Mouse (Mus musculus) liver, postnatal 0 days (tissue): Measurements from ENCODE around the gene Cldnd1. TPM values are rescaled to one million over a fixed set of nuclear protein-coding genes. Genes with fewer than 3 reads are reported as not detected.
A peak's percentile ranks its signal among the peaks of the same experiment; 100 is the strongest.

Experiments
- ATAC-seq: fragments of 200-750 bp; cut with Nextera tagmentation; 2 replicates; pipeline ENCODE4 v1.8.0; 2017; ENCODE audit warnings: mild to moderate bottlenecking, moderate library complexity
- DNase-seq: peaks from one replicate; pipeline ENCODE4 v3.0.0-alpha.2; 2016
- H3K27ac ChIP-seq: fragments of 300-500 bp; sonication (generic); 2 replicates; pipeline ENCODE4 v1.5.1; 2014; ENCODE audit warnings: antibody characterized with exemption, moderate library complexity, mild to moderate bottlenecking, low read depth
- H3K27me3 ChIP-seq: fragments of 300-500 bp; sonication (generic); 2 replicates; pipeline ENCODE4 v1.6.1; 2014; ENCODE audit warnings: low read length, control low read depth, mixed read lengths; ENCODE audit not compliant: insufficient read depth
- H3K36me3 ChIP-seq: fragments of 300-500 bp; sonication (generic); replicated peaks from 2 replicates; pipeline ENCODE4 v1.6.1; 2014; ENCODE audit warnings: mild to moderate bottlenecking, control low read depth, low read length, moderate library complexity, mixed read lengths; ENCODE audit not compliant: insufficient read depth
- H3K4me1 ChIP-seq: fragments of 300-500 bp; sonication (generic); 2 replicates; pipeline ENCODE4 v1.6.1; 2014; ENCODE audit warnings: antibody characterized with exemption, mild to moderate bottlenecking, control low read depth; ENCODE audit not compliant: insufficient read depth
- H3K4me2 ChIP-seq: fragments of 300-500 bp; sonication (generic); 2 replicates; pipeline ENCODE4 v1.6.1; 2014; ENCODE audit warnings: low read depth, mild to moderate bottlenecking, low read length, moderate library complexity, mixed read lengths
- H3K4me3 ChIP-seq: fragments of 300-500 bp; sonication (generic); 2 replicates; pipeline ENCODE4 v1.5.1; 2014; ENCODE audit warnings: low read depth, low read length
- H3K9ac ChIP-seq: fragments of 300-500 bp; sonication (generic); replicated peaks from 2 replicates; pipeline ENCODE4 v1.6.1; 2014; ENCODE audit warnings: mild to moderate bottlenecking, moderate library complexity
- H3K9me3 ChIP-seq: fragments of 300-500 bp; sonication (generic); 2 replicates; pipeline ENCODE4 v1.6.1; 2016; ENCODE audit warnings: mild to moderate bottlenecking, control low read depth, low read length, mixed read lengths
- CTCF ChIP-seq: sonication (generic); IDR thresholded peaks from 2 replicates; pipeline ENCODE4 v1.5.1; 2016; ENCODE audit warnings: antibody characterized with exemption, low read depth
- EP300 ChIP-seq: IDR thresholded peaks from 2 replicates; pipeline ENCODE4 v1.6.1; 2016; ENCODE audit warnings: antibody characterized with exemption, low read depth, mild to moderate bottlenecking
- WGBS: fragments of 180-500 bp; shearing (Covaris S2); extraction: QIAGEN DNeasy Blood & Tissue Kit; methylation state at CpG from one replicate; pipeline ENCODE4 v1.1.7; 2014; ENCODE audit not compliant: insufficient replicate concordance; 5-methylcytosine and 5-hydroxymethylcytosine counted together
- microRNA-seq: library from miRNA; unstranded; fragments of <30 nt; microRNA quantifications from one replicate; pipeline ENCODE4, GENCODE M21; 2016
- polyA plus RNA-seq: library from polyadenylated mRNA; unstranded; fragments of >200 nt; fragmentation: Nextera tagmentation; extraction: Ambion mirVana; gene quantifications from 2 replicates; pipeline ENCODE4 v1.2.1, GENCODE M21; 2015

Gene Cldnd1
- polyA plus RNA-seq, 1 experiment from 2014 or later: 28.4 TPM

DNA sequence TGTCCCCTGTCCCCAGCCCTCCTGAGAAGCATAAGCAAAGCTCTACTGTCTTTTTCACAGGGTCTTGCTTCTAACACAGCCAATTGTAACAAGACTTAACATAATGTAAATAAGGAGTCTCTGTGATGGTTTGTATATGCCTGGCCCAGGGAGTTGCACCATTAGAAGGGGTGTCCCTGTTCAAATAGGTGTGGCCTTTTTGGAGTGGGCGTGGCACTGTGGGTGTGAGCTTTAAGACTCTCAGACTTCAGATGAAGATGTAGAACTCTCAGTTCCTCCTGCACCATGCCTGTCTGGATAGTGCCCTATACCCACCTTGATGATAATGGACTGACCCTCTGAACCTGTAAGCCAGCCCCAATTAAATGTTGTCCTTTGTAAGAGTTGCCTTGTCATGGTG lies 11.1 kb downstream of the Cldnd1 start:
- ATAC-seq (no peak), DNase-seq (no peak)
- no peaks in the 10 kb centered on the region for H3K4me1 ChIP-seq
- no peak overlapping the region for H3K27ac ChIP-seq
- no peak for TF ChIP-seq CTCF
- 86% methylated on average over 1 of the region's 1 CpGs for WGBS
- H3K9me3 ChIP-seq: no peaks in the 10 kb centered on the region
- no peak overlapping the region for H3K4me2 ChIP-seq
- H3K4me3 ChIP-seq: no peak overlapping the region
- H3K36me3 ChIP-seq: 0 out of 2 replicates have a peak, but pooled peaks cover 3% of the 10 kb centered on the region
- H3K9ac ChIP-seq: no peak overlapping the region
- H3K27me3 ChIP-seq: no peaks in the 10 kb centered on the region

DNA sequence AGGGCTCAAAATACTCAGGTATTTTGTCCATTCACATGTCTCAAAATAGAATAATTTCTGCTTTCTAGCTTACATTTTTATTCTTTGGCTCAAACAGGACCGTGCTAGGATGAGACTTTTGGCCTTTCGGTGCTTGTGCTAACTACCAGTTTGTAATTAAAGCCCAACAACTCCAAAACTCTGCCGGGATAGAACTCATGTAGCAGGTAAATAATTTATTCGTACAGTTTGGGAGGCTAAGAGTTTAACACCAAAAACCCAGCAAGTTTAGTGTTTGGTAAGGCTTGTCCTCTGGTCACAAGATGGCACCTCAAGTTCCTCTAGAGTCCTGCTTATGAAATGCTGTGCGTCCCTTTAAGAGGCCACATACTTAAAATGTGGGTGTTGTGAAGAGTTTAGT lies 13.0 kb downstream of the Cldnd1 start:
- Histone ChIP-seq H3K9me3 (no peaks in the 10 kb centered on the region), H3K9ac (no peak overlapping the region), H3K4me1 (no peaks in the 10 kb centered on the region), H3K4me3 (no peak overlapping the region), H3K27me3 (no peaks in the 10 kb centered on the region), H3K4me2 (no peak overlapping the region), H3K27ac (no peak overlapping the region), H3K36me3 (no peaks in the 10 kb centered on the region)
- ATAC-seq (no peak), DNase-seq (no peak)
- TF ChIP-seq CTCF: no peak
- TF ChIP-seq EP300: no peak
- 82% methylated on average over 5 of the region's 5 CpGs for WGBS

DNA sequence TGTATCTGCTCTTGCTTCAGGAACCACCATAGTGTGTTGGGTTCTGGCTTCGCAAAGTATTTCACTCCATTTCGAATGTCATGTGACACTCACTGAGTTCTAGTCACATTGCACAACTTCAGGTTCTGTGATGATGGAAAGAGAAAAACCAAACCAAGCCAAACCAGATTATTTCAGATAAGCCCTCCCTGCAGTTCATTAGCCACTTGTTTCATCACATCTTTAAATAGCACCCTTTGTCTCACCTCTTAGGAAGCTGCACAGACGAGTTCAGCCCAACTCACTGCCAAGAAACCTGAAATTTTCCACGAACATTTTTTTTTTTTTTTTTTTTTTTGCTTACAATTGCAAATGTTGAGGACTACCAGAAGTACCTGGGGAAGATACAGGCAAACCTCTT lies 19.0 kb downstream of the Cldnd1 start:
- Histone ChIP-seq H3K4me2 (no peak overlapping the region), H3K27ac (no peak overlapping the region), H3K27me3 (no peaks in the 10 kb centered on the region), H3K4me3 (no peak overlapping the region), H3K4me1 (no peaks in the 10 kb centered on the region), H3K36me3 (no peaks in the 10 kb centered on the region), H3K9ac (no peak overlapping the region), H3K9me3 (no peaks in the 10 kb centered on the region)
- no peak for ATAC-seq
- WGBS: 69% methylated on average over 4 of the region's 4 CpGs
- no peak for TF ChIP-seq EP300
- no peak for TF ChIP-seq CTCF
- DNase-seq: no peak

DNA sequence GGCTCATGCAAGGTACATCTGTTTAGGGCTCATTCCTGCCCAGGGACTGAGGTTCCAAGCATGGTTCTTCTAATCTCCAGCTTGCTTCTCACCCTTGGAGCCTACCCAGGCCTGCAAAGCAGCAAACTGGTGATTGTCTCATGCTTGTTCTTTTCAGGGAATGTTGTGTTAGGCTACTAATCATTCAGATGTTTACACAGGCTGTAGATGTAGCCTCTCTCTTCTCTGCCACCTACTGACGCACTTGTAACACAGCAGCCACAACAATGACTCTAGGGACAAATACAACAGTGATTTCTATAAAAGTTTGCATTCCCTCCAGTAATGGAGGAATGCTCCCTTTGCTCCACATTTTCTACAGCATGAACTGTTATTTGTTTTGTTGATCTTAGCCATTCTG lies 23.6 kb downstream of the Cldnd1 start:
- H3K9me3 ChIP-seq: no peaks in the 10 kb centered on the region
- H3K36me3 ChIP-seq: no peaks in the 10 kb centered on the region
- DNase-seq: no peak
- 26% methylated on average over 1 of the region's 1 CpGs for WGBS
- no peaks in the 10 kb centered on the region for H3K27me3 ChIP-seq
- TF ChIP-seq EP300 (no peak), CTCF (peak; percentile 70)
- H3K27ac ChIP-seq: no peak overlapping the region
- H3K4me3 ChIP-seq: no peak overlapping the region
- no peaks in the 10 kb centered on the region for H3K4me1 ChIP-seq
- no peak overlapping the region for H3K9ac ChIP-seq
- no peak overlapping the region for H3K4me2 ChIP-seq
- ATAC-seq: 0 out of 2 replicates have a peak, but pooled peaks have one; percentile 31

DNA sequence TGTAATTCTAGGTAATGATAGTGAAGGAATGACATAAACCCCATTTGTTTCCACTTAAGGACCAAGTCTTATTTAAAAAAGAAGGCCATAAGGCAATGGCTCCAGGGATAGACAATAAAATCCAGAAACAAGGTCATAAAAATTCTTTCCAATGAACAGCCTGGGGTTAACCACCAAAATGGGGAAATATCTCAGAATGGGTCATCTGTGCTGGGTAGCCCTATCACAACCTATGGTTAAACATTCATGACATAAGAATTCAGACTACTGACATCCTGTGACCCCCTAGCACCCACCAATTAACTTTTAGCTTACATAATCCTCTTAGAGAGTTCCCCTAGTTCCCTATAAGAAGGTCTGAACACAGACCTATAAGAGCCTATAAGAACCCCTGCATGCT lies 28.5 kb downstream of the Cldnd1 start:
- ATAC-seq (no peak), DNase-seq (no peak)
- Histone ChIP-seq H3K27me3 (no peaks in the 10 kb centered on the region), H3K36me3 (no peaks in the 10 kb centered on the region), H3K4me1 (no peaks in the 10 kb centered on the region), H3K9ac (no peak overlapping the region), H3K27ac (no peak overlapping the region), H3K4me2 (no peak overlapping the region), H3K9me3 (no peaks in the 10 kb centered on the region), H3K4me3 (no peak overlapping the region)
- no peak for TF ChIP-seq CTCF
- TF ChIP-seq EP300: no peak

DNA sequence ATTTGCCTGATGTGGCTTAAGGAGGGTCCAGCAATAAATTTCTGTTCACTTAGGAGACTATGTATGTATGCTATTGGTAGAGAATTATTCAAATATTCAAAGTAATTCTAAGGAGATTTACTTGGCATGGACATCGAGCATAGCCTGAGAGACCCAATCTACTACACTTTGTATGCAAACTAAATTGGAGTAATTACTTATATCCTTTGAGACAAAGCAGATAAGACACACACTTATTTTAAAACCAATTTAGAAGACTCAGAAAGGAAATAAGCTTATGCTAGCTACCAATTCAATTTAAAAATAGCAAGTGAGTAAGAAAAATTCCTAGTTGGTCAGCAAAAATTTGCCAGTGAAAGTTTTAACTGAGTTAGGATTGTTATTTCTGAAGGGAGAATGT lies 35.4 kb downstream of the Cldnd1 start, which contains the start of gene Olfr172:
Gene Olfr172, minus strand, starts transcription at position 101 of the 400 bp plus-strand sequence.
- ATAC-seq (no peak), DNase-seq (no peak)
- TF ChIP-seq EP300: no peak
- TF ChIP-seq CTCF: no peak
- H3K36me3 ChIP-seq: no peaks in the 10 kb centered on the region
- no peak within 1 kb of the TSS for H3K4me3 ChIP-seq
- H3K9ac ChIP-seq: no peak within 1 kb of the TSS
- WGBS: 66% methylated on average over 1 of the region's 1 CpGs
- H3K9me3 ChIP-seq: no peaks in the 10 kb centered on the region
- no peak within 1 kb of the TSS for H3K4me2 ChIP-seq
- no peaks in the 10 kb centered on the region for H3K27me3 ChIP-seq
- no peaks in the 10 kb centered on the region for H3K4me1 ChIP-seq
- no peak within 1 kb of the TSS for H3K27ac ChIP-seq

Small RNAs within 50 kb of the gene (microRNA-seq; reads per million reads assigned to microRNA genes)
- gene Gm27564: not detected

Other genes with a start within 250 kb of the Cldnd1 start
- gene St3gal6, start 203.7 kb upstream of the Cldnd1 start, polyA plus RNA-seq: 11.8 and 16.8 TPM in 2 replicates
- not detected in 2 replicates for gene Gm813, start 110.9 kb upstream of the Cldnd1 start, polyA plus RNA-seq
- gene E330017A01Rik, start 89.2 kb upstream of the Cldnd1 start, polyA plus RNA-seq: not detected in 2 replicates
- gene Cpox, start 57.6 kb upstream of the Cldnd1 start, polyA plus RNA-seq: 178 and 189 TPM in 2 replicates
- gene Gpr15, start 8.8 kb upstream of the Cldnd1 start, polyA plus RNA-seq: 0.11 TPM in 1 of 2 replicates, not detected in the other
- not detected in 2 replicates for gene Olfr172, start 35.3 kb downstream of the Cldnd1 start, polyA plus RNA-seq
- gene Olfr173, start 72.4 kb downstream of the Cldnd1 start, polyA plus RNA-seq: not detected in 2 replicates
- gene Olfr175-ps1, start 98.9 kb downstream of the Cldnd1 start, polyA plus RNA-seq: not detected in 2 replicates
- gene Olfr177, start 146.9 kb downstream of the Cldnd1 start, polyA plus RNA-seq: not detected in 2 replicates
- gene Olfr178, start 164.2 kb downstream of the Cldnd1 start, polyA plus RNA-seq: not detected in 2 replicates
- not detected in 2 replicates for gene Olfr181, start 200.8 kb downstream of the Cldnd1 start, polyA plus RNA-seq
- not detected in 2 replicates for gene Olfr180, start 201.5 kb downstream of the Cldnd1 start, polyA plus RNA-seq